Mouse (Mus musculus) brain, embryonic 18.5 days (tissue): ENCODE measurements around the gene Aip.
A peak's percentile ranks its signal among the peaks of the same experiment; 100 is the strongest.

Source experiments
- DNase-seq: peaks from one replicate; pipeline ENCODE4 v3.0.0-alpha.2; 2012; ENCODE audit warnings: low read depth, low spot score

The Aip gene

GRCm38 (mm10) chr19:4113806-4114230 is 11.8 kb downstream of the Aip start:
- no peak for DNase-seq

- no peak for DNase-seq
These were observed 12.4 kb downstream of the Aip start for GRCm38 (mm10) chr19:4113186-4113805.

GRCm38 (mm10) chr19:4112063-4112960 is 13.3 kb downstream of the Aip start:
- no peak for DNase-seq

DNA sequence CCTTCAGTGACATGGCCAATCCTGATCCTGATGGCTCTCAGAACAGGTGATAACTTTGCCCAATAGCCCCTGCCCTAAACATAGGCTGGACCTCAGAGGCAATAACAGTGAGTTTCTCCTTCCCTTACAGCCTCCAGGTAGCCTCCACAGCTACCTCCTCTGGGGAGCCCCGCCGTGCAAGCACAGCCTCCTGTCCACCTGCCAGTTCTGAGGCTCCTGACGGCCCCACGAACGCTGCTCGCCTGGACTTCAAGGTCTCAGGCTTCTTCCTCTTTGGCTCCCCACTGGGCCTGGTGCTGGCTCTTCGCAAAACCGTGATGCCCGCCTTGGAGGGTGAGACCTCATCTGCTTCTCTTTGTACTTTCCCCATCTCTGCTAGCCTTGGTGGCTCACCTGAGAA is 17.1 kb downstream of the Aip start:
- no peak for DNase-seq

DNA sequence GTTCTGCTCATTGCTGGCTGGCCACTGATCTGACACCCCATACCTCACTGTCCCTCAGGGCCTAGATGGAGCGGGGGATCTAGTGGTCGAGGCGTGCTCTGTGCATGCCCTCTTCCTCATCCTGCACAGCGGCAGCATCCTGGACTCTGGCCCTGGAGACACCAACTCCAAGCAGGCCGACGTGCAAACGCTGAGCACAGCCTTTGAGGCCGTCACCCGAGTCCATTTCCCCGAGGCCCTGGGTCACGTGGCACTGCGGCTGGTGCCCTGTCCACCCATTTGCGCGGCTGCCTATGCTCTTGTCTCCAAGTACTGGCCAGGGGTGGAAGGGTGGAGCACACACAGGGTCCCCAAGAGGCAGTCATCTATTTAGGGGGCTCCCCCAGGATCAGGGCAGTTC is 19.0 kb downstream of the Aip start:
- no peak for DNase-seq

GRCm38 (mm10) chr19:4104675-4105194 is 20.9 kb downstream of the Aip start:
- DNase-seq: no peak

GRCm38 (mm10) chr19:4103792-4104191 is 21.9 kb downstream of the Aip start:
- no peak for DNase-seq

DNA sequence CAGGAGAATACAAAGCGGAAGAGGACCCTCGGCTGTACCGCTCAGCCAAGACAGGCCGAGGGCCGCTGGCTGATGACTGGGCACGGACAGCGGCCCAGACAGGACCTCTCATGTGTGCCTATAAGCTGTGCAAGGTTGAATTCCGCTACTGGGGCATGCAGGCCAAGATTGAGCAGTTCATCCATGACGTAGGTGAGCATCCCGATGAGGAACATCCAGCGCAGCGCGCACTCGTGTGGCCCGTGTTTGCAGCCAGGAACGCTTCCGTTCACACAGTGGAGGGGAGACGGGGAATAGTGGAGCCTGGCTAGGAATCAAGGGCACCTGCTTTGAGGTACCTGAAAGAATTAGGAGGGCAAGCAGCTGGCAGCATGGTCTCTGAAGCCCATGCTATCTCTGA is 22.4 kb downstream of the Aip start:
- DNase-seq: no peak

DNA sequence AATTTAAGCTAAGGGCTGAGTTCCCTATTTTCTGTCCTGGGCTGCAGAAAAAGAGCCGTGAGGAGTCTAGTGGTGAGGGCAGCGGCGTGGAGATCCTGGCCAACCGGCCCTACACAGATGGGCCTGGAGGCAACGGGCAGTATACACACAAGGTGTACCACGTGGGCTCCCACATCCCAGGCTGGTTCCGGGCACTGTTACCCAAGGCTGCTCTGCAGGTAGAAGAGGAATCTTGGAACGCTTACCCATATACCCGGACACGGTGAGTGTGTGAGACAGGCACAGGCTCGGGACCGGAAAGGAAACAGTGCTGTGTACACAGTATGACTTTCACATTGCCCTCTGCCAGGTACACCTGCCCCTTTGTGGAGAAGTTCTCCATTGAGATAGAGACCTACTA is 23.0 kb downstream of the Aip start:
- DNase-seq: no peak

DNA sequence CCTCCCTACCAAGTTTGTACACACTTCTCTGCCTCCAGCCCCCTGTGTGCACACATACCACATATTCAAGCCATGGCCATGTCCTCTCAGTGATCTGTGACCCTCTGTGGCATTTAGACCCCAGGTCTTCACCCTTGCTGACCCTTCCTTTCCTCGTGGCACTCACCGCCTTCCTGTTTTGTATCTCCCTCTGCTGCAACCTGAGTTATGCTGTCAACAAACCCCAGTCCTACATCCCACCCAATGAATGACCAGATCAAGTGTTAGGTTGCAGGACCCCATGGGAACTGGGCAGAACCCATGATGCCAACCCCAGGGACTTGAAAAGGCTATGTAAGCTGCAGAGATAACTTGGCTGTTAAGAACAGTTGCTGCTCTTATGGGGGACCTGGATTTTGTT is 23.6 kb downstream of the Aip start:
- no peak for DNase-seq

GRCm38 (mm10) chr19:4101466-4101865 is 24.2 kb downstream of the Aip start:
- no peak for DNase-seq

GRCm38 (mm10) chr19:4100718-4101261 is 24.9 kb downstream of the Aip start:
- DNase-seq: no peak

DNA sequence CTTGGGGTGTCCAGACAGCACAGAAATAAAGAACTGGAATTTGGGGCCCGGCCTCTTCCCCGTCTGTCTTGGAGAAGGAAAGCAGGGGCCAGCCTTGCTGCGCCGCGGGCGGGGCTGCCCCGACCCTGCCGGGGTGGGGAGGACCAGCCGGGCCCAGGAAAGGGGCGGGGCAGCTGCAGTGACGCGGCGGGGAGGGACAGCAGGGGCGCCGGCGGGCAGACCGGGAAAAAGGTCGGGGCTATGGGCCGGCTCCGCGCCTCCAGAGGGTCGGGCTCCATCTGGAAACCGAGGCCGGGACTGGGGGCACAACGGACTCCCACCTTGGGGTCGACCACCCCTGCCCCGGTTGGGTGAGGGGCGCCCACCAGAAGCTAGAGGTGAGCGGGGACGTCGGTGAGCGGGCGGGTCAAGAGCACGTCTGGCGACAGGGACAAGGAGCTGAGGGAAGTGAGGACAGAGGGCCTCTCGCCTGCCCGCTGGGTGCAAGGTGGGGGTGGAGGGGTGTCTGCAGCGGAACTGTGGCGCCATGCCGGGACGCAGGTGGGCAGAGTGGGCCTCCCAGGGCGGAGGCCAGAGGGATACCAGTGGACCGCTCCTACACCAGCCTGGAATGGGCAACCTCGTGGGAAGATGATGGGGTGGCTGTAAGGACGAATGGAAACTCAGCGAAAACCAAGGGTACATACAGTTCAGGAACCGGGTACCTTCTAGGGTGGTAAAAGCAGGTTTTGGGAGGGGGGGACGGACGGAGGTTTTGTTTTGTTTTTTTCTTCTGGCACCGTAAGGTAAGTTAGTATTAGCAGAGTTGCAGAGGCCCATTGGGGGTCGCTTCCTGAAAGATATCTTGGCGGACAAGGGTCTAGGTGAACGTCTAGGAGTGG is 25.6 kb downstream of the Aip start, which contains the start of gene Pitpnm1:
TSS of gene Pitpnm1 (plus strand) at position 162 of the 881 bp plus-strand sequence.
- no peak for DNase-seq

- no peak for DNase-seq
These were observed 26.6 kb downstream of the Aip start for GRCm38 (mm10) chr19:4099056-4099455.

GRCm38 (mm10) chr19:4098426-4098825 is 27.2 kb downstream of the Aip start:
- DNase-seq: no peak

DNA sequence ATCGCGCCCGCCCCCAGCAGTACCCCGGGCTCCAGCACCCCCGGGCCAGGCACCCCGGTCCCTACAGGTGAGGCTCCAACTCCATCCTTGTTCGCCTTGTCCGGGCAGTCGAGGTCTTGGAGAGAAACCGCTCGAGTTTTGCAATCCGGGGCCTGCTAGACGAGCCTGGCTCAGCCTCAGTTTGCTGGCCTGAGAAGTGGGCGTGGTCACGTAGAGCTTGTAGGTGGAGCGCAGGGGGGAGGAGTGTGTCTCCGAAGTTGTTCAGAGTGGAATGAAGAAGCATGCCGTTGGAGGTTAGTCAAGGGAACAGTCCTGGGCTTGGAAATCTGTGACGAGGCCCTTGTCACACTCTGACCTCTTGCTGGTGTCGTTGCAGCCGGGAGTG is 28.2 kb downstream of the Aip start:
- no peak for DNase-seq

DNA sequence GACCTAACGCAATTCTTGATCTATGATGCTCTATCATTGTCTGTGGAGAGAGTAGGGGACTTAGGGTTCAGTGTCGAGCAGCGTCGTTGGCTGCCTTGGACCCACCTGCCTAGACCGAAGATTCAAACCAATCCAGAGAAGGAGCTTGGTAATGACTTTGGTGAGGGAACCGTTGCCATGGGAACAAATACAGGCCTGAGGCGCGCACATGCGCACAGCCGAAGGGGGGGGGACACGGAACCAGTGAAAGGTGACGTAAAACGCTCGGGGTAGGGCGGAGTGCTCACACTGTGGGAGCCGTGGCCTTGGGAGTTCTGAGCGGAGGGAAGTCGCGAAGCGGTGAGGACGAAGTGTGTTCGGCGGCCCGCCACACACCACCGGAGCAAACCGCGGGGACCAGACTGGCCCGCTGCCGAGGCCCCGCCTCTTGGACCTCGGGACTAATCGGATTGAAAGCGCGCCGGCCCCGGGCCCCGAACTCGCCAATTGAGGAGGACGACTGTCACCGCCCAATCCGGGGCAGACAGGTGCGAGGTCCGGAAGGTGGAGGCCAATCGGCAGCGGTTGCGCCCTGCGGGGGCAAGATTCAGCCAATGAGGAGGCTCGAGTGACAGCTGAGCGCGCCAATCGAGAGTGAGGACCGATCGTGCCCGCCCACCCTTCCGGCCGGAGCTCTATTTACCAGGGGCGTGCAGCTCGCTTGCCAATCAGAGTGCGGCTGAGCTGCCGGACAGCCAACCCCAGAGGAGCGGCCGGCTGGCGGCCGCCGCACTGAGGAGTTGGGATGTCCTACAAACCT is 28.8 kb downstream of the Aip start, which contains the start of gene Cdk2ap2:
TSS of gene Cdk2ap2 (plus strand) at position 541 of the 799 bp plus-strand sequence.
- DNase-seq: peak; percentile 96

DNA sequence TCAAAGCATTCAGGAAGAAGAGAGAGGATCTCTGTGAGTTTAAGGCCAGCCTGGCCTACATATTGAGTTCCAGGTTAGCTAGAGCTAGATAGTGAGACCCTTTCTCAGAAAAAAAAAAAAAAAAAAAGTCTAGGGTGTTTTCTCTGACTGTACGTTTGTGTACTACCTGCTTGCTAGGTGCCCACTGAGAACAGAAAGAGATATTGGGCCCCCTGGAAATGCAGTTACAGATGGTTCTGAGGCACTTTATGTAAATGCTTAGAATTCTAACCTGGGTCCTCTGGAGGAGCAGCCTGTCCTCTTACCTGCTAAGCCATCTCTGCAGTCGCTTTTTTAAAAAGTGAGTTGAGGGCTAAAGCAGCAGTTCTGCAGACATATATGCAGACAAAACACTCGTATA is 29.9 kb downstream of the Aip start:
- DNase-seq: no peak

- DNase-seq: no peak
These were observed 30.8 kb downstream of the Aip start for GRCm38 (mm10) chr19:4094774-4095303.

- no peak for DNase-seq
These were observed 31.3 kb downstream of the Aip start for GRCm38 (mm10) chr19:4094348-4094747.
